Mouse (Mus musculus) heart, embryonic 13.5 days (tissue): Measurements from ENCODE around the gene Rps5. TPM values are rescaled to one million over a fixed set of nuclear protein-coding genes. Genes with fewer than 3 reads are reported as not detected.
A peak's percentile ranks its signal among the peaks of the same experiment; 100 is the strongest.
"Not testable (repeated sequence)": the region's sequence is repeated elsewhere in the genome, so short reads cannot be mapped to it uniquely, and the experiment has no call there.

ENCODE experiments used
- ATAC-seq: fragments of 200-750 bp; cut with Nextera tagmentation; 2 replicates; pipeline ENCODE4 v1.8.0; 2017; ENCODE audit warnings: moderate TSS enrichment; ENCODE audit not compliant: insufficient number of reproducible peaks, low FRiP score, low TSS enrichment; ENCODE audit errors: extremely low read depth
- H3K27ac ChIP-seq: fragments of 300-500 bp; sonication (generic); replicated peaks from 2 replicates; pipeline ENCODE4 v1.5.1; 2015; ENCODE audit warnings: moderate library complexity, mild to moderate bottlenecking, inconsistent platforms
- H3K27me3 ChIP-seq: fragments of 300-500 bp; sonication (generic); replicated peaks from 2 replicates; pipeline ENCODE4 v1.6.1; 2015; ENCODE audit warnings: mild to moderate bottlenecking, inconsistent platforms
- H3K36me3 ChIP-seq: fragments of 300-500 bp; sonication (generic); 2 replicates; pipeline ENCODE4 v1.6.1; 2015; ENCODE audit warnings: mild to moderate bottlenecking, inconsistent platforms
- H3K4me1 ChIP-seq: fragments of 300-500 bp; sonication (generic); 2 replicates; pipeline ENCODE4 v1.6.1; 2015; ENCODE audit warnings: inconsistent platforms
- H3K4me2 ChIP-seq: fragments of 300-500 bp; sonication (generic); 2 replicates; pipeline ENCODE4 v1.6.1; 2015; ENCODE audit warnings: inconsistent platforms, mild to moderate bottlenecking, moderate library complexity
- H3K4me3 ChIP-seq: fragments of 300-500 bp; sonication (generic); 2 replicates; pipeline ENCODE4 v1.5.1; 2015; ENCODE audit warnings: moderate library complexity, mild to moderate bottlenecking, inconsistent platforms
- H3K9ac ChIP-seq: fragments of 300-500 bp; sonication (generic); 2 replicates; pipeline ENCODE4 v1.6.1; 2015; ENCODE audit warnings: inconsistent platforms, mild to moderate bottlenecking, moderate library complexity
- H3K9me3 ChIP-seq: fragments of 300-500 bp; sonication (generic); 2 replicates; pipeline ENCODE4 v1.6.1; 2016; ENCODE audit warnings: inconsistent platforms
- WGBS: fragments of 180-500 bp; shearing (Covaris S2); methylation state at CpG from one replicate; pipeline ENCODE4 v1.1.7; 2015; ENCODE audit warnings: mixed read lengths; 5-methylcytosine and 5-hydroxymethylcytosine counted together
- polyA plus RNA-seq: library from polyadenylated mRNA; unstranded; fragments of >200 nt; fragmentation: Nextera tagmentation; extraction: Ambion mirVana; gene quantifications from 2 replicates; pipeline ENCODE4 v1.2.1, GENCODE M21; 2015

Gene Rps5
- polyA plus RNA-seq, 1 experiment from 2014 or later: 564 TPM

DNA sequence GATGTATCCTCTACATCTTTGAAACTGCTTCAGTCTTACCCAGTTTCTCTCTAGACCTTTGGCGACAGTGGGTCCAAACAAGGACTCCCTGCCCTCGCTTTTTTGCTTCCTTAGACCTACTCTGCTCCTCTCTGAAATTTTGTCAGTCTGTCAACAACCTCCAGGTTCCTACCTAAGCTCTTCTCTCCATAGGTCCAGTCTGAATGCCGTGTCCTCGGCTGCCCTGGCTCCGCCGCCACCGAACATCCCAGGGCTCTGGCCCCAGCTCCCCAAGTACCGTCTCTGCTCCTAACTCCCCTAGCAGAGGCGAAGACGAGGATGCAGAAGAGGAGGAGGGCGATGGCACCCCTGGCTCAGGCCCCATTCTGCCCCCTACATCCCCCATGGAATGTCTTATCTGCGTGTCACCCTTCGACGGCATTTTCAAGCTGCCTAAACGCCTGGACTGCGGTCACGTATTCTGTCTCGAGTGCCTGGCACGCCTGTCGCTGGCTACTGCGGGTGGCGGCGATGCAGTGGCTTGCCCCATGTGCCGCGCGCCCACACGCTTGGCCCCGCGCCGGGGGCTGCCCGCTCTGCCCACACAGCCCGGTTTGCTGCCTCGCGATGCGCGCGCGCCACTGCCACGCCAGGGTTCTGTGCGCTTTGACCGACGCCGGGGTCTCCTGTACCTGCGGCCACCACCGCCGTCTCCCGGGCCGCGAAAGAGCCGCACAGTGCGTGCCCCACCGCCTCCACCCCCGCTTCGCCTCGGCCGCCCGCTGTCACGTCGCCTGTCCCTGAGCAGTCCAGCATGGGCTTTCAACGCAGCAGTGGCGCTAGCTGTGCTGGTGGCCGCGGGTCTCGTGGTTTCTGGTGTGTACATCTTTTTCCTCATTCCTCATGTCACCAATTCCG, 5.9 kb downstream of the Rps5 start:
- peak; percentile 40; the same call in 1 of the 2 replicates for ATAC-seq
- WGBS: 3% methylated on average over 57 of the region's 65 CpGs
- H3K27ac ChIP-seq: 0 out of 2 replicates have a peak overlapping the region, but pooled peaks have one; percentile 20
- H3K36me3 ChIP-seq: peaks cover 43% of the 10 kb centered on the region
- H3K9ac ChIP-seq: peak overlapping the region; percentile 82
- H3K4me2 ChIP-seq: peak overlapping the region; percentile 90
- no peaks in the 10 kb centered on the region for H3K9me3 ChIP-seq
- peaks cover 16% of the 10 kb centered on the region; the same call in 1 of the 2 replicates for H3K27me3 ChIP-seq
- H3K4me3 ChIP-seq: peak overlapping the region; percentile 55
- H3K4me1 ChIP-seq: peaks cover 32% of the 10 kb centered on the region

DNA sequence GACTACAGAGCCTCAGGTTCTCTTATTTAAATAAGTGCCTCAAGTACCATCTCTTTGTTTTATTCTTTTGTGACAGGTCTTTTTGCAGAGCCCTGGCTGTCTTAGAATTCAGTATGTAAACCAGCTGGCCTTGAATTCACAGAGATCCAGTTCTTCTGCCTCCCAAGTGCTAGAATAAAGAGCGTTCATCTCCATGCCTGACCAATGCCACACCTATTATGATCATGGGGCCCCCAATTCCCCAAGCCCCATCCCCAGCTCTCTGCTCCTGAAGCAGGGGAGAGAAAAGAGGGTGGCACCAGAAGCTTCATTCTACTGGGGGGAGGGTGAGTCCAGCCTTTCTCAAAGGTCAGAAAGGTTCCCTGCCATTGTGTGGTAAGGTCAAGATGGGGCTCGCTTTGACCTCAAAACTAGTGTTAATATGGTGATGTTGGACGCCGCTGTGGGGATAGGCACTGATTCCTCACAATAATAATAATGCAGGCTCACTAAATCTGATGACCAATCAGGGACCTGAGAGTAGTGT, 11.6 kb downstream of the Rps5 start:
- Histone ChIP-seq H3K27ac (no peak overlapping the region), H3K4me2 (no peak overlapping the region), H3K9ac (no peak overlapping the region), H3K36me3 (no peaks in the 10 kb centered on the region), H3K4me1 (peaks cover 1% of the 10 kb centered on the region), H3K27me3 (peaks cover 8% of the 10 kb centered on the region; the same call in 1 of the 2 replicates), H3K9me3 (no peaks in the 10 kb centered on the region), H3K4me3 (no peak overlapping the region)
- ATAC-seq: no peak
- WGBS: 75% methylated on average over 4 of the region's 4 CpGs

DNA sequence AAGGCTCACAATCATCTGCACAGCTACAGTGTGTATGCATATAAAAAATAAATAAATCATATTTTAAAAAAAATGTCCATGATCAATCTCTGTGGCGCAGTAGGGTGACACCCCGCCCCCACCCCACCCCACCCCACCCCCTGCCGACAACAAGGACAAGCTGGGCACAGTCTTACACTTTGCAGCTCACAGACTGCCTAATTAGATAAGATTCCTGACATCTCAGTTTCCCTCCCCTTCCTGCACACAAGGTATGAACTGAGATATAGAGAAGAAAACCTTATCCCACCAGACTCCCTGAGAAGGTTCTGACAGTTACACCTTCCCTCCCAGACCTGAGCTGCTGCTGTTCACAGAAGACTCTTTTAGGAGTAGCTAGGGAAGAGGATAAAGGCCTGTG, 12.7 kb downstream of the Rps5 start:
- Histone ChIP-seq H3K9ac (no peak overlapping the region), H3K4me1 (no peaks in the 10 kb centered on the region), H3K27ac (no peak overlapping the region), H3K4me3 (no peak overlapping the region), H3K9me3 (no peaks in the 10 kb centered on the region), H3K27me3 (no peaks in the 10 kb centered on the region), H3K36me3 (no peaks in the 10 kb centered on the region), H3K4me2 (no peak overlapping the region)
- 50% methylated on average over 3 of the region's 3 CpGs for WGBS
- ATAC-seq: no peak

DNA sequence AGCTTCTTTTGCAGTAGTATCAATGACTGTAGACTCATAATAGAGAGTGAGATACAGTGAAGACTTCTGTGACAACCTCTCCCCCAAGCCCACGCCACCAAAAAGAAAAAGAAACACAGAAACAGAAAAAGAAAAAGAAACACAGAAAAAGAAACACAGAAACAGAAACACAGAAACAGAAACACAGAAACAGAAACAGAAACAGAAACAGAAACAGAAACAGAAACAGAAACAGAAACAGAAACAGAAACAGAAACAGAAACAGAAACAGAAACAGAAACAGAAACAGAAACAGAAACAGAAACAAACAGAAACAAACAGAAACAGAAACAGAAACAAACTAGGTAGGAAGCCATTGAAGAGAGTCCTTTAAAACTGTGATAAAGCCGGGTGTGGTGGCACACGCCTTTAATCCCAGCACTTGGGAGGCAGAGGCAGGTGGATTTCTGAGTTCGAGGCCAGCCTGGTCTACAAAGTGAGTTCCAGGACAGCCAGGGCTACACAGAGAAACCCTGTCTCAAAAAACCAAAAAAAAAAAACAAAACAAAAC, 15.2 kb downstream of the Rps5 start:
- H3K36me3 ChIP-seq, ATAC-seq, H3K9ac ChIP-seq, H3K9me3 ChIP-seq, H3K27ac ChIP-seq, H3K27me3 ChIP-seq, H3K4me1 ChIP-seq, H3K4me2 ChIP-seq, H3K4me3 ChIP-seq: not testable (repeated sequence)
- WGBS: 77% methylated on average over 4 of the region's 4 CpGs

DNA sequence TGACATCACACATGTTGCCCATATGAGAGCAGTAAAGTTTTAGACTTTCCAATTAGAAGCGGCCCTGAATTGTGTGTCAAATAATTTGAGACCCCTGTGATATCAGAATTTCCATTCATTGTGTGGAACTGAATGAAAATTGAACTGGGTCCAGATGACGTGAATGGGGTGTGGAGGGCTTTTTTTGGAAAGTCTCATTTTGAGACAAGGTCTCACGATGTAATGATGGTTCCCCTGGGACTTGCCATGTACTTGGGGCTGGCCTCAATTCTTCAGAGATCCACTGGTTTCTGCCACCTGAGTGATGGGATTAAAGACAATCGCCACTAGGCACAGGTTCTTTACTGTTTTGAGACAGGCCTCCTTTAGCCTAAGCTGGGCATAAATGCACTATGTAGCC, 18.5 kb downstream of the Rps5 start:
- Histone ChIP-seq H3K9me3 (no peaks in the 10 kb centered on the region), H3K4me2 (no peak overlapping the region), H3K36me3 (no peaks in the 10 kb centered on the region), H3K27me3 (no peaks in the 10 kb centered on the region), H3K4me1 (no peaks in the 10 kb centered on the region), H3K4me3 (no peak overlapping the region), H3K27ac (no peak overlapping the region), H3K9ac (no peak overlapping the region)
- WGBS: 80% methylated on average over 4 of the region's 4 CpGs
- no peak for ATAC-seq

DNA sequence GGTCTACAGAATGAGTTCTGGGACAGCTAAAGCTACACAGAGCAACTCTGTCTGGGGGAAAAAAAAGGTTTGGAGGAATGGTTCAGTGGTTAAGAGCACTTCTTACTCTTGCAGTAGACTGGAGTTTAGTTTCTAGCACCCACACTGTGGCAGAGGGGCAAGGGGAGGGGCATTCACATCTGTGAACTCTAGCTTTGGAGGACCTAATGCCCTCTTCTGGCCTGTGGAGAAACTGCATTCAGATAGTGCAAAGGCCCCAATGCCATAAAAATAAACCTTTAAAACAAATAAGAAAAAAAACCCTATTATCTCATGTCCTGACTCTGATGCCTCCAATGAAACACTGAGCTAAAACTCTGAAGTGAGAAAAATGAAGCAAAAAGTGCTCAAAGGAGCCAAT, 21.4 kb downstream of the Rps5 start:
- Histone ChIP-seq H3K9me3 (no peaks in the 10 kb centered on the region), H3K36me3 (no peaks in the 10 kb centered on the region), H3K9ac (no peak overlapping the region), H3K4me2 (no peak overlapping the region), H3K27ac (no peak overlapping the region), H3K4me3 (no peak overlapping the region), H3K4me1 (no peaks in the 10 kb centered on the region), H3K27me3 (no peaks in the 10 kb centered on the region)
- no peak for ATAC-seq

DNA sequence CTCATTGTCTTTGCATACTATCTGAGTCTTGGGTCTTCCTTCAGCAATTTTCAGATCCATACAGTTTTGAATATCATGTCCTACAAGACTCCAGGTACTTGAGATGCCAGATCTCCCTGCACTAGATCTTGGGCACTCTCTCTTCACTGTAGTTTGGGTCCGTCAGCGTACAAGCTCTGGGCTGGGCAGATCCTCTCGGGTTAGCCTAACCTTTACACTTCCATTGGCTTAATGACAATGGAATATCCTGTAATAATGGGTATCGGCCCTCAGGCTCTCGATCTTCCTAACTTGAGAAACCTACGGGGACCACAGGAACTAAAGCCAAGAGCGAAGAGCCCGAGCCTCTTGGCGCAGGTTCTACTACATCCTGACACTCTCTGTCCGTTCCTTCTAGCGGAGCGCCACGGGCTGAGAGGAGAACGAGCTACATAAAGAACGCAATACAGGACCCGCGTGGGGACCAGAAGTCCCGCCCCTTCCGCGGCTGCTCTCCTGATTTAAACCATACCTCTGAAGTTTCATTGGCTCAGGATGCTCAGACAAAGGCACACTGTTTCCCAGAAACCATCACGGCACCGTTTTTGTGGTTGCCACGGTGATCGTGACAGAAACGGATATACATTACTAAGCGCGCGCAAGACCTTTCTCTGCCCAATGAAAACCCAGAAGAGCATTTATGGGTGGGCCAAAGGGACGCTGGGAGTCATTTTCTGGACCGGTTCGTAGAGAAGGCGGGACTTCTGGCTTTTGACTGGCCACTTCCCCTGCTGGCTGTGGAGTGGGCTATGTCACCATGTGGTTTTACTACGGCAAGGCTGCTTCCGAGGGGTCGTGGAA, 27.2 kb downstream of the Rps5 start:
- peak; percentile 88 for ATAC-seq
- Histone ChIP-seq H3K4me1 (peaks cover 16% of the 10 kb centered on the region), H3K27ac (peak overlapping the region; percentile 79), H3K9ac (peak overlapping the region; percentile 79), H3K4me3 (peak overlapping the region; percentile 59), H3K9me3 (no peaks in the 10 kb centered on the region), H3K27me3 (no peaks in the 10 kb centered on the region), H3K4me2 (peak overlapping the region; percentile 89), H3K36me3 (no peaks in the 10 kb centered on the region)
- WGBS: 9% methylated on average over 35 of the region's 35 CpGs

DNA sequence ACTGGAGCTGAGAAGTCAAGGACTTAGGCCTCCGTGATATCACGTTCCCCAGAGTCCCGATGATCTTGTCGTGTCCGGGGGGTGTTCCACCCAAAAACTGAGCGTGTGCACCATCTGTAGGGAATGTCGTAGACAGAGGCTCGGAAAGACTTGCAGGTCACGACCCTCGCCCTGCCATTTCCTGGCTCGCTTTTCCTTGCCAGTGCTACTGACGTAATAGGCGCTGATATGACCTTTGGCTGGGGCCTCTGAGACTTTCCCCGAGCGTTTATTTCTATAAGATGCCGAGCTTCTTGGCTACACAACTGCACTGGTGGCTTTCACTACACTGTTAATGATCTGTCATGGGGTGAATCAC, 27.8 kb downstream of the Rps5 start:
- H3K27me3 ChIP-seq: no peaks in the 10 kb centered on the region
- no peaks in the 10 kb centered on the region for H3K9me3 ChIP-seq
- peaks cover 16% of the 10 kb centered on the region for H3K4me1 ChIP-seq
- no peaks in the 10 kb centered on the region for H3K36me3 ChIP-seq
- peak overlapping the region; percentile 79 for H3K27ac ChIP-seq
- peak overlapping the region; percentile 79 for H3K9ac ChIP-seq
- H3K4me2 ChIP-seq: peak overlapping the region; percentile 89
- WGBS: 5% methylated on average over 16 of the region's 16 CpGs
- H3K4me3 ChIP-seq: peak overlapping the region; percentile 59
- ATAC-seq: peak; percentile 29; the same call in 1 of the 2 replicates

DNA sequence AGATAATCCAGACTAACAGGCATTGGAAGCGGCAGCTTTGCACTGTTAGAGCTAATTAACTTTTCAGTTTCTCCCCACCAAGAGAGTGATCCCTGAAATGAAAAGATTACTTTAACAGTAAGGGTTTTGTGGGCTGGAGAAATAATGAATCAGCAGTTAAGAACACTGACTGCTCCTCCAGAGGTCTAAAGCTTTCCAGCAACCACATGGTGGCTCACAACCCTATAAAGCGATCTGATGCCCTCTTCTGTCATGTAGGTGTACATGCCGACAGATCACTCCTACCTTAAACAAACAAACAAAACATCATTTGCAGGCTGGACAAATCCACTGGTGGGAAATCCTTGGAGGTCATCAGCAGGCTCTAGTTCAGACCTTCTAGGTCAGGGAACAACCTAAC, 32.8 kb downstream of the Rps5 start:
- no peak for ATAC-seq
- H3K4me2 ChIP-seq: no peak overlapping the region
- H3K27me3 ChIP-seq: no peaks in the 10 kb centered on the region
- peaks cover 9% of the 10 kb centered on the region for H3K4me1 ChIP-seq
- H3K9me3 ChIP-seq: no peaks in the 10 kb centered on the region
- no peak overlapping the region for H3K4me3 ChIP-seq
- no peak overlapping the region for H3K9ac ChIP-seq
- no peaks in the 10 kb centered on the region for H3K36me3 ChIP-seq
- no peak overlapping the region for H3K27ac ChIP-seq
- WGBS: 43% methylated on average over 3 of the region's 3 CpGs

DNA sequence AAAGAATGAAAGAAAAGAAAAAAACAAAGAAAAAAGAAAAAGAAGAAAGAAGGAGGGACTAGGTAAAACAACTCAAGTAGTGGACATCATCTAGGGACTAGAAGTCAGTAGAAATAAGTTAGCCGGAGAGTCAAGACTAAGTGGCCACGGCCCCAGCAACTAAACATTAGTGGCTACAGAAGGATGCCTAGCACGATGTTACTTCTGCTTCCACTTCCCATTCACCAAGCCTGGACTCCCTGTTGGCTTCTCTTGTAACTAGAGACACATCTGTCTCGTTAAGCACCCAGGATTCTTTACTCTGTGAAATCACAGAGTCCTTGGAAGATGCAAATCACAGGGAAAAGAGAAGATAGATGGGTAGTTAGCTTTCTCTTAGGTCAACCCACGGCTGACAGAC, 35.4 kb downstream of the Rps5 start:
- Histone ChIP-seq H3K4me2 (no peak overlapping the region), H3K4me3 (no peak overlapping the region), H3K9me3 (no peaks in the 10 kb centered on the region), H3K27ac (no peak overlapping the region), H3K4me1 (peaks cover 4% of the 10 kb centered on the region; the same call in 1 of the 2 replicates), H3K27me3 (no peaks in the 10 kb centered on the region), H3K36me3 (no peaks in the 10 kb centered on the region), H3K9ac (no peak overlapping the region)
- 67% methylated on average over 5 of the region's 5 CpGs for WGBS
- ATAC-seq: no peak

DNA sequence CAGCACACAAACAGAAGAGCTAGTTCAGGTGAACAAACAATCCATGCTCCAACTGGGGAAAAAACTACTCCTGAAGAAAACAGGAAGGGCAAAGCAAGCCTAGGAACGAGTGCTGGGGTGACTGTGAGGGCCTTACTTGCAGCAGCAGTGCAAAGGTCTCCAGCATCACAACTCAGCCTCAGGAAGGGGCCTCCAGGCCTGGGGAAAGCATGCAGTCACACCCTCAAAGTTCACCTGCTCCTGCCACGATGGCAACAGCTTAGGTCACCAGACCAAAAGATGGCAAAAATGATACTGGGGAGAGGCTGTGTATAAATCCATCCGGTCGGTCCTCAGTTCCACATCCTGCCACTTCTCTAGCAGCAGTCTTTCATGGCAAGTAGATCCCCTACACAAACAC, 36.9 kb downstream of the Rps5 start:
- Histone ChIP-seq H3K4me2 (no peak overlapping the region), H3K36me3 (no peaks in the 10 kb centered on the region), H3K27ac (no peak overlapping the region), H3K9ac (no peak overlapping the region), H3K9me3 (no peaks in the 10 kb centered on the region), H3K4me1 (peaks cover 4% of the 10 kb centered on the region; the same call in 1 of the 2 replicates), H3K27me3 (no peaks in the 10 kb centered on the region), H3K4me3 (no peak overlapping the region)
- ATAC-seq: no peak
- 72% methylated on average over 4 of the region's 4 CpGs for WGBS
